Mouse (Mus musculus) CH12.LX (cell line): ENCODE data around the gene Mrm3. TPM values are rescaled to one million over a fixed set of nuclear protein-coding genes. Genes with fewer than 3 reads are reported as not detected.

ENCODE experiments used
- DNase-seq: peaks from one replicate; pipeline ENCODE4 v3.0.0-alpha.2; 2013; ENCODE audit errors: extremely low read depth
- H3K27ac ChIP-seq: 2 replicates; pipeline ENCODE4 v1.5.1; 2012; ENCODE audit warnings: low read depth, mild to moderate bottlenecking, control low read depth, moderate library complexity; ENCODE audit not compliant: insufficient read depth
- H3K27me3 ChIP-seq: replicated peaks from 2 replicates; pipeline ENCODE3; 2012; ENCODE audit warnings: inconsistent platforms
- H3K36me3 ChIP-seq, 2 experiments: replicated peaks in 1 of 2; 2 replicates each; pipeline versions ENCODE3 to v1.6.1; 2012; ENCODE audit warnings: inconsistent platforms in 1 of 2, low read length in 1 of 2, mild to moderate bottlenecking in 1 of 2, mixed read lengths in 1 of 2, moderate library complexity in 1 of 2; ENCODE audit not compliant: control insufficient read depth in 1 of 2, insufficient read depth in 1 of 2
- H3K4me1 ChIP-seq, 2 experiments: 2 replicates each; pipeline ENCODE4 v1.6.1; 2012; ENCODE audit warnings: inconsistent platforms in 1 of 2, moderate library complexity in 1 of 2; ENCODE audit not compliant: insufficient read depth in 2 of 2, control insufficient read depth in 1 of 2
- H3K4me2 ChIP-seq: 2 replicates; pipeline ENCODE4 v1.6.1; 2012; ENCODE audit warnings: low read depth, mild to moderate bottlenecking, control low read depth; ENCODE audit not compliant: poor library complexity, insufficient read depth, severe bottlenecking
- H3K4me3 ChIP-seq, 3 experiments: fragments of 150-350 bp in 1 of 3; sonication (generic) in 1 of 3; replicated peaks in 1 of 3; 2 replicates each; pipeline versions ENCODE3 to v1.5.1; 2011 to 2012; ENCODE audit warnings: low read depth in 2 of 3, low read length in 2 of 3, mild to moderate bottlenecking in 2 of 3, moderate library complexity in 2 of 3, control low read depth in 1 of 3, improper control_type of control experiment in 1 of 3, inconsistent platforms in 1 of 3, mixed read lengths in 1 of 3; ENCODE audit not compliant: poor library complexity in 1 of 3
- H3K79me2 ChIP-seq: replicated peaks from 2 replicates; pipeline ENCODE4 v1.6.1; 2012; ENCODE audit warnings: mild to moderate bottlenecking, moderate library complexity; ENCODE audit not compliant: control insufficient read depth, poor library complexity, insufficient read depth, severe bottlenecking; ENCODE audit errors: extremely low read depth
- H3K9ac ChIP-seq: 2 replicates; pipeline ENCODE4 v1.6.1; 2012; ENCODE audit warnings: low read depth, mild to moderate bottlenecking, control low read depth, moderate library complexity; ENCODE audit not compliant: insufficient read depth
- H3K9me3 ChIP-seq: replicated peaks from 2 replicates; pipeline ENCODE3; 2012; ENCODE audit warnings: low read length, inconsistent platforms, mixed read lengths
- BHLHE40 ChIP-seq: IDR thresholded peaks from 2 replicates; pipeline ENCODE4 v1.6.1; 2011; ENCODE audit warnings: mild to moderate bottlenecking, low read depth, low read length, improper control_type of control experiment
- CHD2 ChIP-seq: IDR thresholded peaks from 2 replicates; pipeline ENCODE4 v1.6.1; 2011; ENCODE audit warnings: low read length, improper control_type of control experiment
- CTCF ChIP-seq, 2 experiments: IDR thresholded peaks in 1 of 2; conservative IDR thresholded peaks in 1 of 2; 2 replicates each; pipeline ENCODE4 v1.5.1; 2011 to 2012; ENCODE audit warnings: low read depth in 2 of 2, low read length in 2 of 2, improper control_type of control experiment in 1 of 2, inconsistent platforms in 1 of 2, mild to moderate bottlenecking in 1 of 2, moderate library complexity in 1 of 2
- ELF1 ChIP-seq: IDR thresholded peaks from 2 replicates; pipeline ENCODE4 v1.6.1; 2014; ENCODE audit warnings: low read depth, mild to moderate bottlenecking, inconsistent platforms, low read length, improper control_type of control experiment
- EP300 ChIP-seq: IDR thresholded peaks from 2 replicates; pipeline ENCODE4 v1.6.1; 2011; ENCODE audit warnings: low read length, improper control_type of control experiment
- GABPA ChIP-seq: IDR thresholded peaks from 2 replicates; pipeline ENCODE4 v1.6.1; 2012; ENCODE audit warnings: low read depth, low read length, improper control_type of control experiment, inconsistent platforms; ENCODE audit not compliant: insufficient replicate concordance
- MAFK ChIP-seq: IDR thresholded peaks from 2 replicates; pipeline ENCODE4 v1.6.1; 2011; ENCODE audit warnings: low read length, improper control_type of control experiment; ENCODE audit not compliant: insufficient replicate concordance
- MAZ ChIP-seq: IDR thresholded peaks from 2 replicates; pipeline ENCODE4 v1.6.1; 2012; ENCODE audit warnings: low read depth, mild to moderate bottlenecking, inconsistent platforms, low read length, improper control_type of control experiment, moderate library complexity
- MEF2A ChIP-seq: IDR thresholded peaks from 2 replicates; pipeline ENCODE4 v1.6.1; 2014; ENCODE audit warnings: low read depth, mild to moderate bottlenecking, inconsistent platforms, low read length, improper control_type of control experiment, borderline replicate concordance
- MXI1 ChIP-seq: IDR thresholded peaks from 2 replicates; pipeline ENCODE4 v1.6.1; 2011; ENCODE audit warnings: mild to moderate bottlenecking, low read depth, low read length, improper control_type of control experiment
- NRF1 ChIP-seq: IDR thresholded peaks from 2 replicates; pipeline ENCODE4 v1.6.1; 2014; ENCODE audit warnings: low read depth, mild to moderate bottlenecking, inconsistent platforms, low read length, improper control_type of control experiment, moderate library complexity
- PAX5 ChIP-seq: IDR thresholded peaks from 2 replicates; pipeline ENCODE4 v1.6.1; 2012; ENCODE audit warnings: low read length, inconsistent platforms, mixed read lengths
- POLR2A ChIP-seq: IDR thresholded peaks from 2 replicates; pipeline ENCODE4 v1.6.1; 2011; ENCODE audit warnings: low read depth, mild to moderate bottlenecking, improper control_type of control experiment, low read length
- RAD21 ChIP-seq: IDR thresholded peaks from 2 replicates; pipeline ENCODE4 v1.6.1; 2011; ENCODE audit warnings: low read depth, mild to moderate bottlenecking, low read length, improper control_type of control experiment, moderate library complexity
- RCOR1 ChIP-seq: conservative IDR thresholded peaks from 2 replicates; pipeline ENCODE4 v1.6.1; 2012; ENCODE audit warnings: low read depth, mild to moderate bottlenecking, inconsistent platforms, low read length, improper control_type of control experiment
- SIN3A ChIP-seq: IDR thresholded peaks from 2 replicates; pipeline ENCODE4 v1.6.1; 2012; ENCODE audit warnings: low read length, improper control_type of control experiment, inconsistent platforms
- TBP ChIP-seq: conservative IDR thresholded peaks from 2 replicates; pipeline ENCODE4 v1.6.1; 2011; ENCODE audit warnings: low read depth, low read length, improper control_type of control experiment
- TCF12 ChIP-seq: IDR thresholded peaks from 2 replicates; pipeline ENCODE4 v1.6.1; 2014; ENCODE audit warnings: low read depth, mild to moderate bottlenecking, inconsistent platforms, low read length, improper control_type of control experiment
- UBTF ChIP-seq: IDR thresholded peaks from 2 replicates; pipeline ENCODE4 v1.6.1; 2012; ENCODE audit warnings: low read depth, mild to moderate bottlenecking, inconsistent platforms, low read length, improper control_type of control experiment, moderate library complexity
- ZKSCAN1 ChIP-seq: IDR thresholded peaks from 2 replicates; pipeline ENCODE4 v1.6.1; 2012; ENCODE audit warnings: low read depth, inconsistent platforms, low read length, improper control_type of control experiment, borderline replicate concordance
- ZMIZ1 ChIP-seq: IDR thresholded peaks from 2 replicates; pipeline ENCODE4 v1.6.1; 2012; ENCODE audit warnings: low read depth, mild to moderate bottlenecking, inconsistent platforms, low read length, improper control_type of control experiment
- ZNF384 ChIP-seq: IDR thresholded peaks from 2 replicates; pipeline ENCODE4 v1.6.1; 2012; ENCODE audit warnings: low read depth, low read length, improper control_type of control experiment, inconsistent platforms
- dilution Hi-C: fragments of 300-500 bp; cut with MboI; formaldehyde crosslinking; loops from 2 replicates; pipeline ENCODE4 v1.14.3; 2020; ENCODE audit warnings: low sequenced_read_pairs; ENCODE audit not compliant: extremely low pct_unique_long_range_greater_than_20kb, extremely low pct_ligation_motif_present
- in situ Hi-C: fragments of 300-500 bp; cut with MboI; formaldehyde crosslinking; loops from 3 replicates; pipeline ENCODE4 v1.14.3; 2019; ENCODE audit warnings: low sequenced_read_pairs, low pct_ligation_motif_present, low pct_unique_long_range_greater_than_20kb, mixed read lengths
- polyA plus RNA-seq: library from polyadenylated mRNA; unstranded; fragments of >175 nt; gene quantifications from 2 replicates; pipeline ENCODE4 v1.2.1, GENCODE M21; 2012; ENCODE audit warnings: low read depth; ENCODE audit not compliant: insufficient read length
- total RNA-seq, 2 experiments: library from RNA; depleted of rRNA; stranded (reverse); fragments of 300-350 nt in 1 of 2; fragments of >200 nt in 1 of 2; gene quantifications; 2 replicates each; pipeline ENCODE4 v1.2.3; 2012 to 2014

Gene Mrm3
- total and polyA plus RNA-seq, 3 experiments, result 35.1 to 41.6 (median 40.2) TPM

GRCm38 (mm10) chr11:76260208-76261050 lies 16.9 kb downstream of the Mrm3 start:
- peaks cover 0 to 10% of the 10 kb centered on the region in 2 experiments; a peak in 2 of 4 replicates for H3K4me1 ChIP-seq
- no peak for DNase-seq
- no peak overlapping the region for H3K27ac ChIP-seq
- no peaks in the 10 kb centered on the region for H3K79me2 ChIP-seq
- peaks cover 0 to 41% of the 10 kb centered on the region in 2 experiments for H3K36me3 ChIP-seq
- H3K9ac ChIP-seq, result no peak overlapping the region
- H3K27me3 ChIP-seq, result no peaks in the 10 kb centered on the region
- dilution Hi-C loops (no loop called here), in situ Hi-C loops (no loop called here)
- no peak for TF ChIP-seq CHD2
- no peak for TF ChIP-seq POLR2A
- no peak for TF ChIP-seq UBTF
- TF ChIP-seq SIN3A, result no peak
- TF ChIP-seq MXI1, result no peak
- no peak for TF ChIP-seq ZMIZ1
- no peak for TF ChIP-seq ZNF384
- TF ChIP-seq MAFK, result no peak
- TF ChIP-seq GABPA, result no peak
- TF ChIP-seq RAD21, result no peak
- TF ChIP-seq EP300, result no peak
- no peak for TF ChIP-seq ZKSCAN1
- TF ChIP-seq BHLHE40, result no peak
- TF ChIP-seq, all 38 proteins: peak for 0
- H3K9me3 ChIP-seq, result no peaks in the 10 kb centered on the region
- H3K4me2 ChIP-seq, result no peak overlapping the region
- no peak overlapping the region for H3K4me3 ChIP-seq

- TF ChIP-seq ZNF384 (no peak), PAX5 (no peak), MAZ (no peak), ELF1 (no peak), RCOR1 (no peak), RAD21 (no peak), MEF2A (no peak), GABPA (no peak), EP300 (no peak), TCF12 (no peak), CTCF (conservative IDR thresholded peaks at IDR 0.05 in 1 of 2, IDR thresholded peaks at IDR 0.05 in 1 of 2; ENCODE audit: low read depth in 2 of 2, low read length in 2 of 2) (no peak), ZMIZ1 (no peak), TBP (no peak), NRF1 (no peak)
- H3K79me2 ChIP-seq, result no peaks in the 10 kb centered on the region
- H3K9ac ChIP-seq, result no peak overlapping the region
- H3K4me3 ChIP-seq, result no peak overlapping the region
- peaks cover 0 to 39% of the 10 kb centered on the region in 2 experiments for H3K36me3 ChIP-seq
- in situ Hi-C loops, result no loop called here
- H3K27me3 ChIP-seq, result no peaks in the 10 kb centered on the region
- dilution Hi-C loops, result no loop called here
- DNase-seq, result no peak
- no peaks in the 10 kb centered on the region for H3K9me3 ChIP-seq
- H3K4me2 ChIP-seq, result no peak overlapping the region
- peaks cover 0 to 10% of the 10 kb centered on the region in 2 experiments; a peak in 2 of 4 replicates for H3K4me1 ChIP-seq
- H3K27ac ChIP-seq, result no peak overlapping the region
Observed at GRCm38 (mm10) chr11:76261224-76261623, 17.7 kb downstream of the Mrm3 start.
